Mouse (Mus musculus) embryonic facial prominence, embryonic 10.5 days (tissue): ENCODE data around the gene Mycbp2. TPM values are rescaled to one million over a fixed set of nuclear protein-coding genes. Genes with fewer than 3 reads are reported as not detected.

Experiments used
- DNase-seq: peaks from one replicate; pipeline ENCODE4 v3.0.0-alpha.2; 2017; ENCODE audit warnings: low spot score
- H3K27ac ChIP-seq: fragments of 300-500 bp; sonication (generic); replicated peaks from 2 replicates; pipeline ENCODE4 v1.5.1; 2016; ENCODE audit warnings: mild to moderate bottlenecking
- H3K27me3 ChIP-seq: fragments of 300-500 bp; sonication (generic); replicated peaks from 2 replicates; pipeline ENCODE4 v1.6.1; 2016; ENCODE audit warnings: low read depth, mild to moderate bottlenecking; ENCODE audit not compliant: poor library complexity, severe bottlenecking
- H3K36me3 ChIP-seq: fragments of 300-500 bp; sonication (generic); replicated peaks from 2 replicates; pipeline ENCODE4 v1.6.1; 2016; ENCODE audit warnings: mild to moderate bottlenecking, moderate library complexity
- H3K4me1 ChIP-seq: fragments of 300-500 bp; sonication (generic); 2 replicates; pipeline ENCODE4 v1.6.1; 2016
- H3K4me3 ChIP-seq: fragments of 300-500 bp; sonication (generic); 2 replicates; pipeline ENCODE4 v1.5.1; 2016; ENCODE audit warnings: mild to moderate bottlenecking, moderate library complexity
- H3K9me3 ChIP-seq: fragments of 300-500 bp; sonication (generic); 2 replicates; pipeline ENCODE4 v1.6.1; 2016; ENCODE audit warnings: mild to moderate bottlenecking
- WGBS: fragments of 180-500 bp; shearing (Covaris S2); methylation state at CpG from one replicate; pipeline ENCODE4 v1.1.7; 2016; 5-methylcytosine and 5-hydroxymethylcytosine counted together
- polyA plus RNA-seq: library from polyadenylated mRNA; unstranded; fragments of >200 nt; fragmentation: Nextera tagmentation; extraction: Ambion mirVana; gene quantifications from 2 replicates; pipeline ENCODE4 v1.2.1, GENCODE M21; 2016

Mycbp2 gene
- polyA plus RNA-seq, 1 experiment from 2014 or later = 18.0 TPM

- peaks cover 74% of the 10 kb centered on the region for H3K36me3 ChIP-seq
- 86% methylated on average over 7 of the region's 7 CpGs for WGBS
- DNase-seq = no peak
These were observed 271.4 kb downstream of the Mycbp2 start for GRCm38 (mm10) chr14:103075166-103075565.

DNA sequence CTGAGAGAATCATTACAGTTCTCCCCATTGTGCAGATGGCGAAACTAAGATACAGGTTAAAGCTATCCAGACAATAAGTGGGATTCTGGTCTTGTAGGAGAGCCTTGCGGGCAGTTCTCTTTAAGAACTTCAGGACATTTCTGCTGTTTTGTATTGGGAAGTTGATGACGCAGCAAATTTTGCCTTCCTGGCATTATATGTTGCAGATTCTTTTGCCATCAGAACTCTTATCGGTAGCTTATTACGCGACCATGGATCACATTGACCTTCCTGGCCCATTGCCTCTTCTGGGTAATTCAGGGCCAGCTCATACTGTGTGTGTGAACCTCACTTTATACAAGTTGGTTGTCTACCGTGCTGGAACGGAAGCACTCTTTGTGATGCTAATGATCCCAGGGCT lies 272.8 kb downstream of the Mycbp2 start:
- peaks cover 11% of the 10 kb centered on the region for H3K4me1 ChIP-seq
- 95% methylated on average over 8 of the region's 8 CpGs for WGBS

More at GRCm38 (mm10) chr14:103075166-103075565, 271.4 kb downstream of the Mycbp2 start:
- Histone ChIP-seq H3K27ac (no peak overlapping the region), H3K9me3 (no peaks in the 10 kb centered on the region), H3K4me3 (no peak overlapping the region), H3K4me1 (peaks cover 7% of the 10 kb centered on the region), H3K27me3 (no peaks in the 10 kb centered on the region)

DNA sequence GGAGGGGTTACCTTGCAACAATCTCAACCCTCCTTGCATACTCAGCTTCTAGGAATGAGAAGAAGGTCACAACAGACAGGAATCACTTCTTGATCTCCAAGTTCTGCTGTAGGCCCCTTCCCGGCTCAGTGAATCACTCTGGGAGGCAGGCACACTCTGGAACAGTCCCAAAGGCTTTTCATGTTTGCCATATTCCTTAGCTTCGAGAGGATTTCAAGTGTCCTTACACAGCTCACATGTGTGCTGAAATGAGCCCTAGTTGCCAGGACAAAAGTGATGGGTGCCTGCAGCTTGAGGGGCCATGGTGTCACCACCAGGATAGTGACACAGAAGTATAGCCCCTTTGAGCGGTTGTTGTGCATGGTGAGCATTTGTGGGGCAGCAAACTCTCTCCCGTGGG lies 273.9 kb downstream of the Mycbp2 start:
- Histone ChIP-seq H3K4me3 (no peak overlapping the region), H3K9me3 (no peaks in the 10 kb centered on the region)
- DNase-seq = no peak

More for the DNA sequence above, 272.8 kb downstream of the Mycbp2 start:
- no peak for DNase-seq
- no peak overlapping the region for H3K27ac ChIP-seq
- H3K36me3 ChIP-seq = peaks cover 66% of the 10 kb centered on the region
- no peaks in the 10 kb centered on the region for H3K27me3 ChIP-seq
- no peak overlapping the region for H3K4me3 ChIP-seq
- no peaks in the 10 kb centered on the region for H3K9me3 ChIP-seq

GRCm38 (mm10) chr14:103071471-103071870 lies 275.1 kb downstream of the Mycbp2 start:
- DNase-seq = no peak
- Histone ChIP-seq H3K27me3 (no peaks in the 10 kb centered on the region), H3K4me1 (peaks cover 11% of the 10 kb centered on the region), H3K4me3 (no peak overlapping the region), H3K9me3 (no peaks in the 10 kb centered on the region), H3K36me3 (peaks cover 44% of the 10 kb centered on the region), H3K27ac (no peak overlapping the region)
- 94% methylated on average over 12 of the region's 12 CpGs for WGBS

More for the DNA sequence above, 273.9 kb downstream of the Mycbp2 start:
- H3K27me3 ChIP-seq = no peaks in the 10 kb centered on the region
- H3K27ac ChIP-seq = no peak overlapping the region
- peaks cover 55% of the 10 kb centered on the region for H3K36me3 ChIP-seq
- 88% methylated on average over 4 of the region's 4 CpGs for WGBS
- H3K4me1 ChIP-seq = peaks cover 11% of the 10 kb centered on the region

DNA sequence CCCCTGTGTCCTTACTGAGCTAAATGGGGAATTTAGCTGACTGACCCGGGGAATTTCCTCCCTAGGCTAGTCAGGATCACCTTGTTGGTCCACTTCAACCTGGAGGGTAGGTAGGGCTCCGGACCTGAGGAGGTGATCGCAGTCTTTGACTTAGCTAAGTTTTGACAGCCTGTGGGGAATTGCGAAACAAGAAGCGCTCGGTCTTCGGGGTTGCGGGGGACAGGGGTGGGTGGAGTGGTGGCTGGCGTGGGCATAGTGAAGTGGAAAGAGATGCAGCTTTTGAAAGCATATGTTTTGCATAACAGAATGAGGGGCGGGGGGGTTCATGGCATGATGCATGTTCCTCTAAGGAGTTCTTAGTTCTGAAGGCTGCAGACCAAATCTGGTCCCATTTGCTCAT lies 275.8 kb downstream of the Mycbp2 start:
- 5% methylated on average over 10 of the region's 10 CpGs for WGBS
- no peaks in the 10 kb centered on the region for H3K9me3 ChIP-seq
- no peaks in the 10 kb centered on the region for H3K27me3 ChIP-seq
- peak overlapping the region; percentile 91 for H3K27ac ChIP-seq
- peaks cover 11% of the 10 kb centered on the region for H3K4me1 ChIP-seq
- peaks cover 38% of the 10 kb centered on the region for H3K36me3 ChIP-seq
- peak overlapping the region; percentile 82 for H3K4me3 ChIP-seq
- DNase-seq = peak; percentile 15

DNA sequence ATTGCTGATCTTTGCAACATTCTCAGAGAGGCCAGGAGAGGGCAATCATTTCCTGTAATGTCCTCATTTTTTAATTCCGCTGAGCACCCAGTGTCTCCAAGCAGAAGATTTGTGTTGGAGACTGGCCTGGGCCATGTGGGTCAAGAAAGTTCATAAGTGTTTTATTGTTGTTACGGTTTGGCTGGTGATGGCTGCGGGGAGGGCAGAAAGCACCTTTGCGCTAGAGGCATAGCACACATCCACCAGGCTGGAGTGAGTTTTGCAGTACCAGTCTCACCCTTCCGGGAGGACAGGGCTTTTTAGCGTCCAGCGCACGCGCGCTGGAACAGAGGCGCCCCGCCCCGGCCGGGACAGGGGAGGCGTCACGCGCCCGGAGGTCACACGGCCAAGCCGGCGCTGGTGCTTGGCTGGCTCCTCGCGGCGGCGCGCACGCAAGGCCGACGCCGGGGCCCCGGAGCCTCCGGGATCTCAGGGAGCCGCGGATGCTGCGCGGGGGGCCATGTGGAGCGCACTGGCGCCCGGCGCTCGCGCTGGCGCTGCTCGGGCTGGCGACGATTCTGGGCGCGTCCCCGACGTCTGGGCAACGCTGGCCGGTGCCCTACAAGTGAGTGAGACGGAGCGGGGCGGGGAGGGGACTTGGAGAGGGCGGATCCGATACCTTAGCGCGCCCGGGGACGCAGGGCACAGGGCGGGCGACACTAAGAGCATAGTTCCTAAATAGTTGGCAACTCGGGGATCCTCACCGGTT lies 276.6 kb downstream of the Mycbp2 start, which contains the start of gene Cln5:
Gene Cln5, plus strand, starts transcription at position 353 of the 748 bp plus-strand sequence.
- peak; percentile 97 for DNase-seq
- Histone ChIP-seq H3K27ac (peak within 1 kb of the TSS; percentile 91), H3K36me3 (peaks cover 33% of the 10 kb centered on the region), H3K27me3 (no peaks in the 10 kb centered on the region), H3K9me3 (no peaks in the 10 kb centered on the region), H3K4me3 (peak within 1 kb of the TSS; percentile 82), H3K4me1 (peaks cover 11% of the 10 kb centered on the region)
- under 1% methylated on average over 65 of the region's 65 CpGs for WGBS

DNA sequence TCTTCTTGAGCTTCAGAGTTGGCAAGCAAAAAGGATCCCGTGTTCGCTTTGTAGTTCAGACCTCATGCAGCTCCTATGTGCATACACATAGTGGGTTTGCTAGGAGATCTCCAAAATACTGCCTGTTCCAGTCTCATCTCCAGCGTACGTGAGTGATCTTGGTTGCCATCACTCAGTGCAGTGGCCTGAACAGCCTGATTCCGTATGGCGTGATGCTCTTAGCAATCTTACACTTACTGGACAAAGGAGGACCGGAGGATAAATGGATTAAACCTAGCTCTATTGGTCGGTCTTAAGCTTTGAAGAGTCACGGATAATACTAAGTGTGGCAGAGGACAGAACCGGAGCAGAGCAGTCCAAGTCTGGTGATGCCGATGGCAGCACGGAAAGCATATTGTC lies 277.1 kb downstream of the Mycbp2 start:
- peaks cover 11% of the 10 kb centered on the region for H3K4me1 ChIP-seq
- no peak for DNase-seq
- H3K9me3 ChIP-seq = no peaks in the 10 kb centered on the region
- WGBS = 16% methylated on average over 12 of the region's 12 CpGs
- H3K36me3 ChIP-seq = peaks cover 27% of the 10 kb centered on the region
- H3K4me3 ChIP-seq = peak overlapping the region; percentile 82
- H3K27ac ChIP-seq = peak overlapping the region; percentile 91
- H3K27me3 ChIP-seq = no peaks in the 10 kb centered on the region

GRCm38 (mm10) chr14:103065294-103066167 lies 281.1 kb downstream of the Mycbp2 start:
- no peak overlapping the region for H3K4me3 ChIP-seq
- peak; percentile 63 for DNase-seq
- no peaks in the 10 kb centered on the region for H3K27me3 ChIP-seq
- peaks cover 5% of the 10 kb centered on the region for H3K4me1 ChIP-seq
- no peaks in the 10 kb centered on the region for H3K36me3 ChIP-seq
- no peak overlapping the region for H3K27ac ChIP-seq
- H3K9me3 ChIP-seq = no peaks in the 10 kb centered on the region
- 17% methylated on average over 10 of the region's 10 CpGs for WGBS

Other genes starting within 250 kb of the Mycbp2 start
- gene Fbxl3, start 247.2 kb downstream of the Mycbp2 start, polyA plus RNA-seq = 13.9 and 15.0 TPM in 2 replicates
- gene Scel, start 166.5 kb upstream of the Mycbp2 start, polyA plus RNA-seq = 0.10 and 0.14 TPM in 2 replicates